Mouse (Mus musculus) left cerebral cortex, adult 11 months (tissue): Measurements from ENCODE around the gene Faiml.

Experiments
- DNase-seq: peaks from one replicate; pipeline ENCODE4 v3.0.0; 2022; ENCODE audit warnings: low spot score

The Faiml gene

GRCm38 (mm10) chr9:99237139-99237538 is at the start of gene Faiml:
Faiml (minus strand) TSS chr9:99237239.
- no peak for DNase-seq

GRCm38 (mm10) chr9:99258891-99259290 is 21.9 kb upstream of the Faiml start:
- DNase-seq, result no peak

- DNase-seq, result no peak
Observed at GRCm38 (mm10) chr9:99256821-99257220, 19.8 kb upstream of the Faiml start.

GRCm38 (mm10) chr9:99256206-99256605 is 19.2 kb upstream of the Faiml start:
- DNase-seq, result no peak

- DNase-seq, result no peak
Observed at GRCm38 (mm10) chr9:99253861-99254260, 16.8 kb upstream of the Faiml start.

GRCm38 (mm10) chr9:99248906-99249305 is 11.9 kb upstream of the Faiml start:
- DNase-seq, result no peak

- no peak for DNase-seq
Observed at GRCm38 (mm10) chr9:99248304-99248703, 11.3 kb upstream of the Faiml start.

- no peak for DNase-seq
Observed at GRCm38 (mm10) chr9:99243895-99244293, 6.9 kb upstream of the Faiml start.

- DNase-seq, result peak; percentile 92
Observed at GRCm38 (mm10) chr9:99243190-99243894, 6.3 kb upstream of the Faiml start, which contains the start of gene Cep70. Cep70 (plus strand) TSS chr9:99243367.

GRCm38 (mm10) chr9:99242533-99243189 is 5.6 kb upstream of the Faiml start:
- DNase-seq, result no peak

- DNase-seq, result no peak
Observed at GRCm38 (mm10) chr9:99242035-99242434, 5.0 kb upstream of the Faiml start.

GRCm38 (mm10) chr9:99240571-99240970 is 3.5 kb upstream of the Faiml start:
- DNase-seq, result no peak

- DNase-seq, result no peak
Observed at GRCm38 (mm10) chr9:99239256-99239655, 2.2 kb upstream of the Faiml start.

- no peak for DNase-seq
Observed at GRCm38 (mm10) chr9:99238276-99238675, 1.2 kb upstream of the Faiml start.

GRCm38 (mm10) chr9:99229450-99229849 is 7.6 kb downstream of the Faiml start:
- DNase-seq, result no peak

GRCm38 (mm10) chr9:99224583-99224982 is 12.5 kb downstream of the Faiml start:
- no peak for DNase-seq

- no peak for DNase-seq
Observed at GRCm38 (mm10) chr9:99221636-99222035, 15.4 kb downstream of the Faiml start.

GRCm38 (mm10) chr9:99217999-99218719 is 18.9 kb downstream of the Faiml start:
- DNase-seq, result no peak

GRCm38 (mm10) chr9:99216182-99216581 is 20.9 kb downstream of the Faiml start:
- no peak for DNase-seq

- no peak for DNase-seq
Observed at GRCm38 (mm10) chr9:99212643-99213042, 24.4 kb downstream of the Faiml start.

- DNase-seq, result no peak
Observed at GRCm38 (mm10) chr9:99183043-99183670, 53.9 kb downstream of the Faiml start.

GRCm38 (mm10) chr9:99182121-99182520 is 54.9 kb downstream of the Faiml start:
- no peak for DNase-seq
